Mouse (Mus musculus) left cerebral cortex, postnatal 25 days (tissue): ENCODE measurements at regions not wholly inside any gene's neighbourhood (a gene's known extent, or its start where the extent isn't known, plus 50 kb on each side); places are given as distances from the start of the nearest gene placed in this dataset.

Experiments
- DNase-seq, 2 experiments: peaks; one replicate each; pipeline ENCODE4 v3.0.0; 2022; ENCODE audit warnings: low spot score in 2 of 2, mixed read lengths in 1 of 2
- intact Hi-C: fragments of 180-260 bp; cut with DNase I; formaldehyde crosslinking; loops from one replicate; pipeline ENCODE4 v1.15.1; 2025

GRCm38 (mm10) chr13:53526880-53527279 is 54.0 kb upstream of the Msx2 start:
- intact Hi-C loops, result no loop called here
- DNase-seq, result no peak

GRCm38 (mm10) chr13:53522807-53523206 is 49.9 kb upstream of the Msx2 start:
- intact Hi-C loops, result no loop called here
- no peak for DNase-seq
